Mouse (Mus musculus) naive thymus-derived CD4-positive, alpha-beta T cell, adult 2 months (primary cell): Measurements from ENCODE around the gene Pou6f1.
"Not testable (repeated sequence)": the region's sequence is repeated elsewhere in the genome, so short reads cannot be mapped to it uniquely, and the experiment has no call there.

Experiments used
- DNase-seq: peaks from one replicate; pipeline ENCODE4 v3.0.0-alpha.2; 2011; ENCODE audit warnings: low read depth

Gene Pou6f1

GRCm38 (mm10) chr15:100599276-100600046 lies at the start of gene Pou6f1:
Gene Pou6f1 (minus strand): TSS chr15:100599984.
- DNase-seq, result no peak

GRCm38 (mm10) chr15:100646161-100646560 lies 46.4 kb upstream of the Pou6f1 start:
- DNase-seq, result no peak

- DNase-seq, result no peak
These were observed 42.7 kb upstream of the Pou6f1 start for GRCm38 (mm10) chr15:100642451-100642850.

- DNase-seq, result no peak
These were observed 41.5 kb upstream of the Pou6f1 start for GRCm38 (mm10) chr15:100641226-100641810.

- peak; percentile 58 for DNase-seq
These were observed 40.4 kb upstream of the Pou6f1 start for GRCm38 (mm10) chr15:100639972-100640750.

- DNase-seq, result peak; percentile 70
These were observed 37.9 kb upstream of the Pou6f1 start for GRCm38 (mm10) chr15:100637661-100638060.

GRCm38 (mm10) chr15:100636700-100637501 lies 37.1 kb upstream of the Pou6f1 start, which contains the start of gene Smagp:
Gene Smagp (minus strand): TSS chr15:100636940.
- DNase-seq, result peak; percentile 58

GRCm38 (mm10) chr15:100635851-100636645 lies 36.3 kb upstream of the Pou6f1 start:
- DNase-seq, result peak; percentile 38

GRCm38 (mm10) chr15:100635239-100635638 lies 35.5 kb upstream of the Pou6f1 start:
- DNase-seq, result no peak

GRCm38 (mm10) chr15:100633341-100633740 lies 33.6 kb upstream of the Pou6f1 start:
- DNase-seq, result no peak

GRCm38 (mm10) chr15:100632323-100632722 lies 32.5 kb upstream of the Pou6f1 start:
- no peak for DNase-seq

- no peak for DNase-seq
These were observed 31.8 kb upstream of the Pou6f1 start for GRCm38 (mm10) chr15:100631454-100632170.

GRCm38 (mm10) chr15:100630126-100630525 lies 30.3 kb upstream of the Pou6f1 start:
- no peak for DNase-seq

GRCm38 (mm10) chr15:100628797-100629196 lies 29.0 kb upstream of the Pou6f1 start:
- no peak for DNase-seq

GRCm38 (mm10) chr15:100627774-100628370 lies 28.1 kb upstream of the Pou6f1 start:
- no peak for DNase-seq

- no peak for DNase-seq
These were observed 27.5 kb upstream of the Pou6f1 start for GRCm38 (mm10) chr15:100627287-100627686.

GRCm38 (mm10) chr15:100624435-100624834 lies 24.7 kb upstream of the Pou6f1 start:
- DNase-seq, result no peak

- no peak for DNase-seq
These were observed 24.0 kb upstream of the Pou6f1 start for GRCm38 (mm10) chr15:100623754-100624153.

GRCm38 (mm10) chr15:100622164-100622563 lies 22.4 kb upstream of the Pou6f1 start:
- peak; percentile 52 for DNase-seq

- not testable (repeated sequence) for DNase-seq
These were observed 21.9 kb upstream of the Pou6f1 start for GRCm38 (mm10) chr15:100621671-100622070.
